Mouse (Mus musculus): ENCODE results near the gene Atf7ip2.

Atf7ip2 gene

GRCm38 (mm10) chr16:10297696-10298644, 105.5 kb downstream of the Atf7ip2 start:
- no peak for DNase-seq (ENCODE audit: low spot score in 2 of 2)

GRCm38 (mm10) chr16:10299637-10300036, 107.1 kb downstream of the Atf7ip2 start:
- no peak for DNase-seq (ENCODE audit: low spot score in 2 of 2)

- no peak for DNase-seq (ENCODE audit: low spot score in 2 of 2)
Measured at GRCm38 (mm10) chr16:10300231-10301186, 108.0 kb downstream of the Atf7ip2 start.

Data from left cerebral cortex, adult 9 months (tissue).